Mouse (Mus musculus): ENCODE results near the gene Bhlhe40. TPM values are rescaled to one million over a fixed set of nuclear protein-coding genes. Genes with fewer than 3 reads are reported as not detected.

Bhlhe40 gene
- total and polyA plus RNA-seq, 3 experiments: 15.9 to 21.6 TPM; not detected in 1

DNA sequence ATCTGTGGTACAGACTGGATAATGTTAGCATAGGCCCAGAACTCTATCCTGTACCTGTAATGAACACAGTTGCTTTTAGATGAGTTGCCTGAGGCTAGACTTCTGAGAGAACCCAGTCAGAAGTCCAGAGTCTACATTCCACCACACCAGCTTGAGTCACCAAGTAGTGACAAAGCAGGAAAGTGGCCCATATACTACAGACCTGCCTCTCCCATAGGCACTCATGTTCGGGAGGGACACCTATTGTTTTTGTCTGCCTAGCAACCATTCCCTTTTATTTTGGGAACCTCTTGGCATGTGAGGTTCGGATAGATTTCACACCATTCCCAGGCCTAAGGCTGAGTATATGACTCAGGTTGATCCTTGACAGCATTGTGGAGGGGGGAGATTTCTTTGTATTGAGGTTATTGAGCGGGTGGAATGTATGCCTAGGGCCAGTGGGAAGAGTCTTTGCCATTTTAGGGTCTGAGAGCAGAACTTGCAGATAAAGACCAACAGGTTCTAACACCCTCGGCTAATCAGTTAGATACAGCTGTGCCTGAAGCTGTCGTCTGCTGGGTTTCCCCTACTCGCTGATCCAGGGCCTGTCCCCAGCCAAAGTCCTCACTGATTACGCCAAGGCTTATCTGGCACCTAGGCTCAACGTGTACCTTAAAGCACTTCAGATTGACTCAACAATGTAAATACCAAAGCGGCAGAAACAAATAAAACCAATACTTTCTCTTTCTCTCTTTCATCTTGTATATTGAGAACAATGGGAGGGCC is 44.1 kb downstream of the Bhlhe40 start (continued):
- no peak for TF ChIP-seq ZMIZ1 (IDR thresholded peaks at IDR 0.05; ENCODE audit: low read depth, low read length)
- no peak for TF ChIP-seq E2F4 (IDR thresholded peaks at IDR 0.05; ENCODE audit: borderline replicate concordance, low read depth, low read length)
- TF ChIP-seq NELFE (IDR thresholded peaks at IDR 0.05; ENCODE audit: low read depth, low read length): no peak
- no peak for TF ChIP-seq JUND (IDR thresholded peaks at IDR 0.05; ENCODE audit: low read depth, low read length)

DNA sequence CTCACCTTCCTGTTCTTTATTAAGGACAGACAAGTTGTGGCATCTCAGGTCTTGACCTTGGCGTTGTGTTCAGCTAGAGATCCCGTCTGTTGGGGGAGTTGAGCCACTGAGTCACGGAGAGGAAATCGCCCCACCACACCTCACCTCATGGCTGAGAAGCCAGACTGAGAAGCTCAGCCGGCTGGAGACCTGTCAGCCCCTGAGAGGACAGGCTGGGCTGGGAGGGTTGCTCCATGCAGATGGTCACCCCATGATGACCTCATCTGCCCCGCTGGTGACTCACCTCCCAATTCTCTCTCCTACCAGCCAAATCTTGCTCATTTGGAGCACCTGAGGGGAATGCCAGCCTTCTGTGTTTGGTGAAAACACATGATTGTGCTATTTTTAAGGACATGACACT is 45.5 kb downstream of the Bhlhe40 start:
- peaks cover 23 to 45% of the 10 kb centered on the region in 2 experiments for H3K4me1 ChIP-seq (ENCODE audit: control insufficient read depth in 1 of 2, insufficient read depth in 2 of 2, low read length in 2 of 2)
- H3K27ac ChIP-seq (ENCODE audit: control insufficient read depth, low read depth, low read length): no peak overlapping the region
- no peaks in the 10 kb centered on the region for H3K79me2 ChIP-seq (ENCODE audit: control insufficient read depth, insufficient read depth, low read length, poor library complexity)
- no peaks in the 10 kb centered on the region for H3K9me3 ChIP-seq (replicated peaks; ENCODE audit: insufficient read depth, low read length)
- no peak overlapping the region for H3K4me3 ChIP-seq (ENCODE audit: control insufficient read depth in 1 of 2, insufficient read depth in 1 of 2, low read depth in 2 of 2, low read length in 2 of 2)
- TF ChIP-seq HCFC1 (IDR thresholded peaks at IDR 0.05; ENCODE audit: low read depth, low read length): no peak
- TF ChIP-seq USF1 (IDR thresholded peaks at IDR 0.05; ENCODE audit: low read depth, low read length): no peak
- TF ChIP-seq GABPA (IDR thresholded peaks at IDR 0.05; ENCODE audit: low read depth, low read length): no peak
- TF ChIP-seq MYC (IDR thresholded peaks at IDR 0.05; ENCODE audit: low read depth, low read length): no peak
- TF ChIP-seq POLR2A (IDR thresholded peaks at IDR 0.05; ENCODE audit: control insufficient read depth in 1 of 2, insufficient read depth in 1 of 2, low read depth in 1 of 2, low read length in 2 of 2, poor library complexity in 1 of 2): no peak
- no peak for TF ChIP-seq POLR2AphosphoS5 (IDR thresholded peaks at IDR 0.05; ENCODE audit: borderline replicate concordance, low read depth, low read length)
- TF ChIP-seq ELF1 (IDR thresholded peaks at IDR 0.05; ENCODE audit: low read depth, low read length): no peak
- TF ChIP-seq POLR2AphosphoS2 (IDR thresholded peaks at IDR 0.05; ENCODE audit: low read length): no peak
- no peak for TF ChIP-seq UBTF (IDR thresholded peaks at IDR 0.05; ENCODE audit: borderline replicate concordance, insufficient read depth, low read depth, low read length)
- TF ChIP-seq E2F4 (IDR thresholded peaks at IDR 0.05; ENCODE audit: borderline replicate concordance, low read depth, low read length): no peak
- no peak for TF ChIP-seq MXI1 (IDR thresholded peaks at IDR 0.05; ENCODE audit: low read depth, low read length)
- no peak for TF ChIP-seq CHD1 (IDR thresholded peaks at IDR 0.05; ENCODE audit: low read depth, low read length)
- no peak for TF ChIP-seq ETS1 (IDR thresholded peaks at IDR 0.05; ENCODE audit: low read depth, low read length)
- TF ChIP-seq EP300 (IDR thresholded peaks at IDR 0.05; ENCODE audit: low read depth in 1 of 2, low read length in 2 of 2): no peak
- no peak for TF ChIP-seq ZKSCAN1 (IDR thresholded peaks at IDR 0.05; ENCODE audit: low read depth, low read length)
- no peaks in the 10 kb centered on the region for H3K27me3 ChIP-seq (ENCODE audit: control insufficient read depth in 1 of 2, insufficient read depth in 2 of 2, low read length in 2 of 2)
- DNase-seq (ENCODE audit: low read depth, low spot score): no peak
- H3K9ac ChIP-seq (ENCODE audit: control insufficient read depth, low read depth, low read length, poor library complexity, severe bottlenecking): no peak overlapping the region
- peaks cover 0 to 30% of the 10 kb centered on the region in 2 experiments; a peak in 2 of 4 replicates for H3K36me3 ChIP-seq (ENCODE audit: control insufficient read depth in 1 of 2, insufficient read depth in 2 of 2, low read length in 2 of 2)
